Mouse (Mus musculus) 3T3-L1 (cell line): ENCODE results near the gene Olfr1138.

Experiments used
- DNase-seq: peaks from one replicate; pipeline ENCODE4 v3.0.0-alpha.2; 2015; ENCODE audit warnings: low read depth, low spot score

Gene Olfr1138

GRCm38 (mm10) chr2:87739878-87740277 lies at the start of gene Olfr1138:
Gene Olfr1138 (minus strand): TSS chr2:87739978.
- no peak for DNase-seq

DNA sequence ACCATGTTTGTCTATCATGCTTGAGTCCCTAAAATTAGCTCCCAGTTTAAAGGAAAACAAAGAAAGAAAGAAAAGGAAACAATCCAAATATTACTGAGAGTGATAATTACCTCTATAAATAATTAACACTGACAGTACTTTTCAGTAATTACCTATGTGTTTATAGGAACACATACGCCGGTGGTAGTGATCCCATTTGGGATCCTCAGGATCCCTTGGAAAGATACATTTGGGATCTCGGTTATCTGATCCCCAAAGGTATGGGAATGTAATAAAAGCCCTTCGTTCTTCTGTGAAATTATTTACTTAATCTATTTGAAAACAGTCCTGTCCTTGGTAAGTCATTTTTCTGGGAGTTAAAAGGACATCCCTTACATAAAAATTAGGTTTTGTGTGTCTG lies 39.4 kb upstream of the Olfr1138 start, which contains the start of gene Olfr152:
Gene Olfr152, plus strand, starts transcription at position 301 of the 400 bp plus-strand sequence.
- no peak for DNase-seq

GRCm38 (mm10) chr2:87776143-87776542 lies 36.4 kb upstream of the Olfr1138 start:
- DNase-seq, result no peak

DNA sequence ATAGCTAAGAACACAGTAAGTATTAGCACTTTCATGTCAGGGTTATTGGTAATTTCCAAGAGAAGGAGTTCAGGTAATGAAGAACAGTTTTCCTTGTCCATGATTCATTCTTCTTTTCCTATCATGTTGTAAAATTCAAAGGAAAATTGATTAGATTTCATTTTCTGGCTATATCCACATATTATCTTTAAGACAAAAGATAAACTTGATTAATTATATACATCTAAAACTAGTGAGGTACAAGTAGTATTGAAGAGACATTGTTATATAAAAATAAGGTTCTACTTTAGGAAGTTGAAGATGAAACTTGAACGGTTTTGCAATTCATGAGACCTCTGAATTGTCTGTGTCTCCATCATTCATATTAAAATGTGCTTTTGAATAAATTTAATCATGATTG lies 14.1 kb upstream of the Olfr1138 start, which contains the start of gene Olfr1141:
Gene Olfr1141, minus strand, starts transcription at position 101 of the 400 bp plus-strand sequence.
- no peak for DNase-seq

DNA sequence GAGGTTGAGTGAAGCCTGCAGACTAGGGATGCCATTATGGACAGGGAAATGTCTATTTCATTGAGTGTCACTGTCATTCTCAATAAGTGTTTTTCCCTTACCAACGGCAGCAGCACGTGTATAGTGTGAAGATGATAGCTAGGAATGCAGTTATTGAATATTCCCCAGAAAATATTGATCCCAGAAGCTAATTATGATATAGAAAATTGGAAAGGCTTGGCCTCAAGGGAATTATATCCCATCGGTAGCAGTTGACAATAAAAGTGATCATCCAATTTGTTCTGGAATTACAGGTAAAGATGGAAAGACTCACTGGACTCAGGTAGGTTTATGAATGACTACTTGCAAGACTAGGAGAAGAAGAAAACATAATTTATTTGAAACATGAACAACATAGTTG lies 3.7 kb upstream of the Olfr1138 start, which contains the start of gene Olfr1140:
Gene Olfr1140, plus strand, starts transcription at position 301 of the 400 bp plus-strand sequence.
- DNase-seq, result no peak

DNA sequence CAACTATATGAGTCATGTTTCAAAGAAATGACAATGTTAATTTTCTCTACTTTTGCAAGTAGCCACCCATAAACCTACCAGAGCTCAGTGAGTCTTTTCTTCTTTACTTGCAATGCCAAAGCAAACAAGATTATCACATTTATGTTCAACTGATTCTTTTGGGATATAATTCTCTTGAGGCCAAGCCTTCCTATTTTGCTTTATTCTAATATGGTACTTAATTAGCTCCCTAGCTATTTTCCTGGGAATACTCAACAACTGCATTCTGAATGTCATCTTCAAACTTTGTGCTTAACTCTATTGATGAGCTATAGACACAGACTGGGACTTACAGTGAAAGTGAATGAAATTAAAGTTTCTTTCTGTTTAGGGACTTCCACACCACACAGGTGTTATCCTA lies 26.7 kb downstream of the Olfr1138 start, which contains the start of gene Olfr1137:
Gene Olfr1137, minus strand, starts transcription at position 101 of the 400 bp plus-strand sequence.
- DNase-seq, result no peak

GRCm38 (mm10) chr2:87693847-87694246 lies 45.9 kb downstream of the Olfr1138 start, which contains the start of gene Olfr1136:
Gene Olfr1136 (minus strand): TSS chr2:87693947.
- DNase-seq, result no peak
